Mouse (Mus musculus) thymus, adult 2 months (tissue): ENCODE measurements around the gene Ulk1.

Experiments
- CTCF ChIP-seq: fragments of 200-500 bp; IDR thresholded peaks from 2 replicates; pipeline ENCODE4 v1.5.1; 2012; ENCODE audit warnings: mild to moderate bottlenecking, control low read depth, low read length, moderate library complexity, borderline replicate concordance; ENCODE audit not compliant: control insufficient read depth, poor library complexity, insufficient read depth; ENCODE audit errors: extremely low read depth
- POLR2A ChIP-seq: fragments of 200-500 bp; IDR thresholded peaks from 2 replicates; pipeline ENCODE4 v1.6.1; 2012; ENCODE audit warnings: mild to moderate bottlenecking, low read length, control low read depth, moderate library complexity; ENCODE audit not compliant: control insufficient read depth, poor library complexity, insufficient read depth; ENCODE audit errors: extremely low read depth

GRCm38 (mm10) chr5:110770448-110771158 lies 39.3 kb downstream of the Ulk1 start, which contains the start of gene Ep400:
- TF ChIP-seq CTCF, result peak; percentile 88
- TF ChIP-seq POLR2A, result peak; percentile 81
